Mouse (Mus musculus): ENCODE data around the gene Hdac4.

Gene Hdac4

DNA sequence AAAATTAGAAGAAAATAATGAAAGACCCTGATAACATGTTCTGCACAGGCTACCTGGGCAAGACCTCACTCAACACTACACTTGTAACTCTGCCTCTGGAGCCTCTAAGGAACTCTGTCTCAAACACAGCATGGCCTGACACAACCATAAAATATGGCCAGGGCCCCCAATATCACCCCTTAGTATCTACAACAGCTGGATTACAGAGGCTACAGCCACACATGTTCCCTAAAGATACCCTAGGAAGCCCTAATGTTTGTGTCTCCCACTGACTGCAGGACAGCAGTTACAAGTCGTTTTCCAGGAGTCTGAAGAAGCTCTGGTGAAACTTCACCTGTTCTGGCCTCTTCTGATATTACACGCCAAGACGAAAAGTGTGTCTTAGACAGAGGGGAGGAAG is 65.7 kb downstream of the Hdac4 start:
- no peak for DNase-seq

GRCm38 (mm10) chr1:92127785-92128184 is 67.7 kb downstream of the Hdac4 start:
- DNase-seq = no peak

DNA sequence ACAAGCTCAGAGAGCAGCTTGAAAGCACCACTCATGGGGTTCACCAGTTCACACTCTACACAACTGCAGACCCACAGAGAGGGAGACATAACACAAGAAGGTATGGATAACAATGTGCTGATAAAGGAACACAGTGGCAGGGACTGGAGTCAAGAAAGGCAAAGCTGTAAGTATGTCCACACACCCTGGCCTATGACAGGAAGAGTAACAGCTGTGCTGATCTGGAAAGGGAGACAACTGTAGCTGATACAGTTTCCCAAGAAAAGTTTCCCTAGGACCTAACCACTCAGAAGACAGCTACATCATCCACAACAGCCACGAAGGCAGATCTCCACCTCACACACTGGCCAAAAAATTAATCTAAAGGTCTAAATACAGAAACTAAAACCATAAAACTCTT is 68.1 kb downstream of the Hdac4 start:
- DNase-seq = no peak

GRCm38 (mm10) chr1:92124497-92125201 is 70.8 kb downstream of the Hdac4 start:
- DNase-seq = no peak

- peak; percentile 85 for DNase-seq
These were observed 76.2 kb downstream of the Hdac4 start for GRCm38 (mm10) chr1:92119303-92119702.

DNA sequence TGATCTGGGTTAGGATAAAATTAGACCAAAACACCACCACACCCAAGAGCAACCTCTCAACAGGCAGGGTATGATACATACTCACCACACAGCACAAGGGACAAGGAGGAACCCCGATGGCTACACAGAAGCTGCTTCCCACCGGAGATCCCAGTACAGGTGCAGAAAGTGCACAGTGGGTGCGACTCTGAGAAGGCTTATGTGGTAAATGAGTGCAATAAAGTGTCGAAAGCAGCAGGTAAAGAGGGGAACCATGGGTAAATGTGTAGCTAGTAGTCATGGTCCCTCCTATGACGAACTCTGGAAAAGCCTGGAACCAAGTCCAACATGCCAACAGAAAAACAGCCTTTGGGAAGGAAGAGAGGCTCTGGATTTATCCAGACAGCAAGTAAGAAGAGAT is 77.9 kb downstream of the Hdac4 start:
- no peak for DNase-seq

DNA sequence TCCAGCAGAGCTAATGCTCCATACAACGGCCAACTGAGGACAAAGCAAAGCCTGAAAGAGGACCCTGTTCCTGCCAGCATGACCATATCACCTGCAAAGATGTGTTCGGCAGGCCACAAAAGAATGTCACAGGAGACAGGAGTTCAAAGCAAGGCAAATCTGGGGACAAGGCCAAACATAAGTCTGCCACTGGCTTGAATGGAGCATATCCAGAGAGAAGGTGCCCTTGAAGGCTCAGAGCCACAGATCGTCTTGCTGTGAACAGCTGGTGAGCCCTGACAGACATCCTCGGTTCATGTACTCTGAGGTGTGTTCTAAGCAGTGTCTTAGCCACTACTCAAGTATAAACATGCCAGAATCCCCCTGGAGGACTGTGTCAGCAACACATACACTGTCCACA is 79.3 kb downstream of the Hdac4 start:
- DNase-seq = peak; percentile 95

- peak; percentile 91 for DNase-seq
These were observed 81.4 kb downstream of the Hdac4 start for GRCm38 (mm10) chr1:92114091-92114490.

DNA sequence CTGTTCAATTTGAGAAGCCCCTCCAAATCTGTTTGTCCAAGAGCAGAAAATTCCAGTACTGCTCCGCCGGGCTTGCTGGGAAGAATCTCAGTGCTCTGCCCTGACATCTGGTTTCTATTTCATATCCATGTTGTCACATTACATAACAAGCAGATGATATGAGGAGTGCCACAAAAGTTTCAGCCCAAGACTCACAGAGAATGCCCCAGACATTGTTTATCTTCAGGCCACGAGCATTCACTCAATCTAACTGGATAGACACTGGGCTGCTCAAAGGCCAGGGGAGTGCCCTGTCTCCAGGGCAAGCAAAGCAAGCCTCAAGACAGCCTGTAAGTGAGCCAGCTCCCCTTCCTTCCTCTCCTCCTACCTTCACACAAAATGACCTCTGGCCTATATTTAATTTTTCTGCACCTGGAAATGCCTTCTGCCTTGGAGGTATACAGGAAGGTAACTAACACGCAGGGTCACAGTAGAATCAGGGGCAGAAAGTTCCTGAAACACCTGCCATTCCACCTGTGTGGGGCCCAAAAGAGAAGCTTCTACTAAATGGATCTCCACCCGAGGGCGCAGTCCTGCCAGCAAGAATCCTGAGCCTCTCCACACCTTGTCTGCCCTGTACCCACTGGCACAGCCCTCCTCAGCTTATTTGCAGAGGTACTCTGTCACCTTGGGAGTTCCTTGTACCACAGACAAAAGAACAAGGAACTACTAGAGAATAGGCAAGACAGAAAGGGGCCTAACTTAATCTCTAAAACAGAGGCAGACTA is 82.1 kb downstream of the Hdac4 start:
- peak; percentile 95 for DNase-seq

DNA sequence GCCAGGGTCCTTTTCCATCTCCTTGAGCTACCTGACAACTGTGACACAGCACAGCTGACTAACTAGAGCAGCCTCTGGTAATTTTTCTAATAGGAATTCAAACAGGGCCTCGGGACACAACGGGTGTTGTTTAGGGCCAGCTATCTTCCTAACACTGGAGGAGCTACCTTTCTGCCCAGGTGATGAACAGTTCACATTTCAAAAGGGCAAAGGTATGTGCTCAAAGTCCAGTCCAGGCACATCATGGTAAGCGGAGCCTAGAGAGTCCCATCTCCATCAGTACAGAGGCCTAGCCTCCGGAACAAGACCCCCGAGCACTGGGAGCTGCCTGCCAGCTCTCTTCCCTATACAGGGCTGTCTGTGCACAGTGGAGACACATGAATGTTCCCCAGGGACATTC is 82.9 kb downstream of the Hdac4 start:
- DNase-seq = peak; percentile 85

DNA sequence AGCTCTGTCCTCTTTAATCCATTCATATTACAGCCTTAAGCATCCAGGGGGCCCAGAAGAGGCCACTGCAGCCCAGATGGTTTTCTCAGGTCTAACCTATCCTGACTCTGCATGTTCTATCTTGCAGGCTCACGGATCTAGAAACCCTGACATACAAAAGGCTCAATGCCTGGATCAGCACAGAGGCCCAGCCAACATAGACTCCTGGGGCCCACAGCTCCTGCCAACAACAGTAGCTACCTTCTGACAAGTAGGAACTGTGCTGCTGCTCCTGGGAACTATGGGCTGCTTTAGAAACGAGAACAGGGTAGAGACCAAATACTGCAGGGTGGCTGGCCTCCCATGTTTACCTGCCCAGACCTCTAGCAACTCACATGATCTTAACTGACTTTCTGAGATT is 83.9 kb downstream of the Hdac4 start:
- DNase-seq = peak; percentile 89

GRCm38 (mm10) chr1:92111026-92111425 is 84.5 kb downstream of the Hdac4 start:
- DNase-seq = peak; percentile 91

DNA sequence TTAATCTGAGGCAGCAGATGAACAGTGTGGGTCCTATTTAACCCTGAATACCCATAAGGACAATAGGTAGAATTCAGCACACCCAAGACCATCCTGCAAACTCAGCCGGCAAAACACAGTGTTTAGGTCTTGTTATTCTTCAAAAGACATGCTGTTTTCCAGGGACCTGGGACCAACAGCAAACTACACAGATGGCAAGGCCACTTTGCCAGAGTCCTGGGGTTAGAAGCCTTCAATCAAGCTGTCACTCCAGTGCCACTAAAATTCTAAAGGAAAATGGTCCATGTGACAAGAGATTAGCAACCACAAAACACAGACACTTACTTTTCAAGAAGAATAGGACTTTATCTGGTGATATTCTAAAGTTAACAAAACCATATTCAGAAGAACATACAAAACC is 86.3 kb downstream of the Hdac4 start:
- peak; percentile 80 for DNase-seq

- DNase-seq = peak; percentile 80
These were observed 86.9 kb downstream of the Hdac4 start for GRCm38 (mm10) chr1:92108556-92108955.

- DNase-seq = peak; percentile 76
These were observed 87.5 kb downstream of the Hdac4 start for GRCm38 (mm10) chr1:92107996-92108395.

DNA sequence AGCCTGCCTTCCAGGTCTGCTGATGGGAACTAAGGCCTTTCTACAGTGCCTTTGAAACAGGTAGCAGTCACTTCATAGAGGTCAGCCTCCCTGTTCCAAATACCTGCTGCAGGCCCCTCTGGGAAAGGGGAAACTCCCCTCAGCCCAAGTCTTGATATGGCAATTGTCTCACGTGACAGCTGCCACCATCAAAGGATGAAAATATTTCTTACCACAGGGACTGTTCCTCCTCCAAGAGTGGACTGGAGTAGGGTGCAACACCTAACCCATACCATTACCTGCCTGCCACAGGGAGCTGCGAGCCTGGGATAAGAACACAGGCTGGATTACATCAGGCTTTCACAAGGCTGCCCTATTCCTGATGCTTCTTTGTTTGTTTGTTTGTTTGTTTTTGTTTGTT is 88.0 kb downstream of the Hdac4 start:
- DNase-seq = peak; percentile 84

DNA sequence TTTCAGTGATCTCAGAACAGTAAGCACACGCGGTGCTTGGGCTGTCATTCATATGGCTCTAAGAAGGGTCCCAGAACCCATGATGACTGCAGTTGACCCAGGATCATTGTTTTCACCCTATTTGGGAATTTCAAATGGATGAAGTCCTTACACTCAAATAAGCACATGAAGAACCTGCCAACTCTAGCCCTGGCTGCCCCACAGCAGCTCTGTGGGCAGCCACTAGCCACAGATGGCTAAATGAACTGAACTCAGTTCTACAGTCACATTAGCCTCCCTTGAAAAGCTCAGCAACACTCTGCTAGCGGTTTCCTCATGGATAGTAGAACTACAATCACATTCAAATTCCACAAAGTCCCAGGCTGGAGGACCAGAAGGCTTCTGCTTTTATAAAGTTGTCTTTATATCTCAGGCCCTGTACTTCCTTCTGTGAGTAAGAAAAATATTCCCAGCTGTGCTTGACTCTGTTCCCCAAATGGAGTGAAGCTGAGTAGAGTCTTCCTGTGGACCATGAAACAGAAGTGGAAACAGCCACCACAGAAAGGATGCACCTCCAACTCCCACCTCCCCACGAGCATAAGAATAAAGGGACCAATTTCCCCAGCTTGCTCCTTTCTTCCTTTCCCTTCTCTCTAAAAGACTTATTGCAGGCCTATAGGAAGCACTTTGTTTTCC is 88.9 kb downstream of the Hdac4 start:
- peak; percentile 64 for DNase-seq

DNA sequence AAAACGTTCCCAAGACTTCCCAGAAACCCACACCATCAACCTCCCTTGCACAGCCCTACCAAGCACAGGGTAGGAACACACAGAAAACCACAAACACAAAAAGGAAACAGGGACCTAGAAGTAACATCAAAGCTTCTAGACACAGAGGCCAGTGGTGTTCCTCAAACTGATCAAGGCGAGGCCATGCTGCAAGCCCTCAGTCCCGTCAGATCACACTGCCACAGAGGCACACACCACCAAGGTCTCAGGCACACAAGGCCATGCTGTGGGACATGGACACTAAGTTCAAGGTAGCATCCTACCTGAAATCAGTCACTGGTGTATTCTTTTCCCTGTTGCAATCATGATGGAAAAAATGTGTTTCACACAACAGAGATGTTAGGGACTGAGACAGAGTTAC is 90.8 kb downstream of the Hdac4 start:
- DNase-seq = no peak

DNA sequence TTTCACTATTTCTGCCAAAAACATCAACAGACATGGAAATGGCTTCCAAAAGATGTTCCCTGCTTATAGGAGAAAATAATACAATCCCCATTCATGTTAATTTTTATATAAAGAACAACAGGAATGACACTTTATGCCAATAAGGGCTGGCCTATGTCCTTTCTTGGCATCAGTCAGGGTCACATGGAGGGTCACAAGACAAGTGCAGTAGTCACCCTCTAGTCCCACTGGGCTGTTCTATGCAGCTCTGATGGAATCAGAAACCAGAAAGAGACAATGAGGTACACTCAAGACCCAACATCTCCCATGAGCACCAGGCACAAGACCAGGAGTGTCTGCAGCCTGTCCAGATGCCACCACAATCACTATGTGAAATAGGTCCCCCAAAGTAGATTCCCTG is 91.5 kb downstream of the Hdac4 start:
- DNase-seq = peak; percentile 85

- peak; percentile 70 for DNase-seq
These were observed 92.1 kb downstream of the Hdac4 start for GRCm38 (mm10) chr1:92103377-92103776.

GRCm38 (mm10) chr1:92102825-92103224 is 92.7 kb downstream of the Hdac4 start:
- DNase-seq = no peak

DNA sequence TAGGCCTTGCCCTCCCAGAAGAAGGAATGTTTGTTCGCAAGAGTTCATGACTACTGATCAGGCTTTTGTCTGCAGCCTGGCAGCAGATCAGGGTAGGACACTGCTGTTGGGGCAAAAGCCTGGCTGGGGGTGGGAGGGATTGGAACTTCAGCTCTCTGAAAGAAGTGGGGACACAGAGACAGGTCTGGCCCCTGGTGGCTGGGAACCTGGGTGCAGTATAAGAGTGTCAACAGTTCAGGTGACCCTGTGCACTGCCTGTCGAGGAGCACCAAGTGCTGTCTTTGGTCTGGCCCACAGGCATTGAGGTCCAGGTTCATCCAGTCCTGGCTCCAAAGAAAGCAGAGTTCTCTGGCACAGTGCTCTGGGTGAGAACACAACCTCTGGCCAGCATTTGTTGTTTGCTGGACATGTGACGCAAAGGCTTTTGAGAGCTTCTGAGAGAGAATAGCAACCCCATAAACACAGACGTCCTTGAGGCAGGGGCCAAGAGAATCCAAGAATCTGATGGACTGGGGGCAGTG is 95.1 kb downstream of the Hdac4 start:
- peak; percentile 99 for DNase-seq

DNA sequence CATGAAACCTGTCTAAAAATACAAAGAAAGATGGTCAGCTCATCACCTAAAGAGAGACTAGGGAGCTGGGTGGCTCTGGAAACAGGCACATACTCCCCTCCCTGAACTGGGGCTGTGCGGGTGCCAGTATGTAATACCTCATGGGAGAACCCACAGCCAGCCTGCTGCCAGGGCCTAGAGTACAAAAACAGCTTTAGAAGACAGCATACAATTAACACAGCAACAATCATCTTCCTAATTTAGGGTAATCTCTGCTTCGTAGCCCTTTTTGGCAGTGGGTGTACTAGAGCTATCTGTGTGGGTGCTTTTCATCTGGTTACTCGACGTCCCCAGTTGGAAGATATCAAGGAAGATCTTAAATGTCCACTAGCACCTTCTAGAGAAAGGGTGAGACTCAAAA is 95.5 kb downstream of the Hdac4 start:
- peak; percentile 91 for DNase-seq

DNA sequence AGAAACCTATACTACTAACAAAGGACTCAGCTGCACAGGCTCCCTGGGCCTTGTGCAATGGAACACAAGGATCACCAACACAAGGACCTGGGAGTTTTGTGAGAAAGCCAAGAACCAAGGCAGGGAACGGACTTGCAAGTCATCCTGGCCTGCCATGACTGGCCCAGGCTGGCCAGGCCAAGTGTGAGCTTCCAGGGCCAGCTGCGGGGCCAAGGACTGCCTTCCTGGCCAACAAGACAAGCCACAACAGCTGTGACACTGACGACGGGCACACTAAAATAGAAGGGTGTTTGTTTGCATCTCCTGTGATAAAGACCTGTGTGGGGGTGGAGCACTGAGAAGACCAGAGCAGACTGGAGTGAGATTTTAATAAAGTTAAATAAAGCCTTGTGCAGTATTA is 96.0 kb downstream of the Hdac4 start:
- DNase-seq = peak; percentile 98
